Mouse (Mus musculus): ENCODE measurements around the gene Ccdc61.
A peak's percentile ranks its signal among the peaks of the same experiment; 100 is the strongest.

DNA sequence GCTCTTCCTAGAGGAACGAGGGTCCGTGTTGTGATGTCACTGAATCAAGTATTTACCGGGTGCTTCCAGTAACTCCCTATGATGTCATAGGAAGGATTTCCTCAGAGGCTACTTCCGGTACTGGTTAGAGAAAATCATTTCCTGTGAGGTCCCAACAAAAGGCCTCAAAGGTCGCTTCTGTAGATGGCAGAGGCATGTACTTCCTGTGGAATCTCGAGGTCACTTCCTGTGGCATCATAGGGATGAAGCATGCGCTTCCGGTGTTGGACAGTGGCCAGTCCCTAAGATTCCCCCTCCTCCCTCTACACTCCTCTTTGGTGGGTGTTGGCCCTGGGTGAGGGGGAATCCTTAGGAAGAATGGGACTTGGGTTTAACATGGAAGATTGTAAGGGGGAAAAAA is 49.2 kb upstream of the Ccdc61 start:
- no peak for TF ChIP-seq CTCF (IDR thresholded peaks at IDR 0.05)
- TF ChIP-seq EP300 (IDR thresholded peaks at IDR 0.05) = peak; percentile 99

All from lung, postnatal 0 days (tissue).